Mouse (Mus musculus) limb, embryonic 14.5 days (tissue): ENCODE data around the gene Sema4f. TPM values are rescaled to one million over a fixed set of nuclear protein-coding genes. Genes with fewer than 3 reads are reported as not detected.

ENCODE experiments used
- ATAC-seq: fragments of 200-750 bp; cut with Nextera tagmentation; 2 replicates; pipeline ENCODE4 v1.8.0; 2017; ENCODE audit warnings: low read depth, moderate number of reproducible peaks, moderate TSS enrichment; ENCODE audit not compliant: low FRiP score
- DNase-seq: peaks from one replicate; pipeline ENCODE4 v3.0.0-alpha.2; 2015; ENCODE audit warnings: low spot score
- H3K27ac ChIP-seq: fragments of 300-500 bp; sonication (generic); replicated peaks from 2 replicates; pipeline ENCODE4 v1.5.1; 2014; ENCODE audit warnings: low read depth, mild to moderate bottlenecking, low read length, moderate library complexity, mixed read lengths
- H3K27me3 ChIP-seq: fragments of 300-500 bp; sonication (generic); 2 replicates; pipeline ENCODE4 v1.6.1; 2014; ENCODE audit warnings: low read length, mixed read lengths; ENCODE audit not compliant: control insufficient read depth, insufficient read depth
- H3K36me3 ChIP-seq: fragments of 300-500 bp; sonication (generic); 2 replicates; pipeline ENCODE4 v1.6.1; 2014; ENCODE audit warnings: mild to moderate bottlenecking, low read length, moderate library complexity, mixed read lengths; ENCODE audit not compliant: control insufficient read depth, insufficient read depth
- H3K4me1 ChIP-seq: fragments of 300-500 bp; sonication (generic); 2 replicates; pipeline ENCODE4 v1.6.1; 2014; ENCODE audit warnings: antibody characterized with exemption, low read length, mixed read lengths; ENCODE audit not compliant: control insufficient read depth, insufficient read depth
- H3K4me2 ChIP-seq: fragments of 300-500 bp; sonication (generic); replicated peaks from 2 replicates; pipeline ENCODE4 v1.6.1; 2014; ENCODE audit warnings: low read depth, mild to moderate bottlenecking, low read length, moderate library complexity; ENCODE audit not compliant: severe bottlenecking
- H3K4me3 ChIP-seq: fragments of 300-500 bp; sonication (generic); replicated peaks from 2 replicates; pipeline ENCODE4 v1.5.1; 2014; ENCODE audit warnings: low read length
- H3K9ac ChIP-seq: fragments of 300-500 bp; sonication (generic); 2 replicates; pipeline ENCODE4 v1.6.1; 2014; ENCODE audit warnings: mild to moderate bottlenecking, low read depth, low read length, moderate library complexity; ENCODE audit not compliant: severe bottlenecking
- H3K9me3 ChIP-seq: fragments of 300-500 bp; sonication (generic); 2 replicates; pipeline ENCODE4 v1.6.1; 2016; ENCODE audit warnings: low read length; ENCODE audit not compliant: control insufficient read depth
- POLR2A ChIP-seq: fragments of 200-500 bp; IDR thresholded peaks from 2 replicates; pipeline ENCODE4 v1.8.0; 2012; ENCODE audit warnings: inconsistent platforms, mild to moderate bottlenecking, moderate library complexity, borderline replicate concordance; ENCODE audit not compliant: insufficient read depth, insufficient read length; ENCODE audit errors: extremely low read depth
- WGBS: fragments of 180-500 bp; shearing (Covaris S2); extraction: QIAGEN DNeasy Blood & Tissue Kit; methylation state at CpG from one replicate; pipeline ENCODE4 v1.1.7; 2014; 5-methylcytosine and 5-hydroxymethylcytosine counted together
- polyA plus RNA-seq, 2 experiments: library from polyadenylated mRNA; depleted of rRNA in 1 of 2; stranded (reverse) in 1 of 2; unstranded in 1 of 2; fragments of >200 nt; fragmentation: Nextera tagmentation in 1 of 2; extraction: Ambion mirVana in 1 of 2; gene quantifications; 2 replicates each; pipeline versions ENCODE4 v1.2.1 to v1.2.3; 2012 to 2014

Gene Sema4f
- polyA plus RNA-seq, 2 experiments: 1.1 to 3.2 TPM

DNA sequence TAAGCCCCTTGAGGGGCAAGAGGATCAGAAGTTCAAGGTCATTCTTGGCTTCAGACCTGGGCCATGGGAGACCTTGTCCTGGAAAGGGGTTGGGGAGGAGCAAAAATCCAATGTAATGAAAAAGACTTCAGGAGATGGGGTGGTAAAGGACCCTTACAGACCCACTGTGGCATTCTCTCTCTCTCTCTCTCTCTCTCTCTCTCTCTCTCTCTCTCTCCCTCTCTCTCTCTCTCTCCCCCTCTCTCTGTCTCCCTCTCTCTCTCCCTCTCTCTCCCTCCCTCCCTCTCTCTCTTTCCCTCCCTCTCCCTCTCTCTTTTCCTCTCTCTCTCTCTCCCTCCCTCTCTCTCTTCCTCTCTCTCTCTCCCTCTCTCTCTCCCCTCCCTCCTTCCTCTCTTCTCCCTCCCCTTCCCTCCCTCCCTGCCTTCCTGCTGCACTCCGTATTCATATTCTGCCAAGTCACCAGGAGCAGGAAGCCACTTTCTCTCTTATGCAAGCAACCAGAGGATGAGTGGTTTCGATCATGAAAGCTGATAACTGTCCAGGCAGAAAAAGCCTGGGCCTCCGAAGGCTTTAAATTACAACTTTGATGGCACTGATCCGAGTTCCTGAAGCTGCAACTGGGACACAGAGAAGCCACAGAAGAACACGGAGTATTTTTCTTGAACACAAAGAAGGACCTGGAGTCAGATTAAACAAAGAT, 67.8 kb downstream of the Sema4f start:
- Histone ChIP-seq H3K9me3 (peaks cover under 1% of the 10 kb centered on the region; the same call in 1 of the 2 replicates), H3K4me3 (no peak overlapping the region), H3K4me2 (no peak overlapping the region), H3K9ac (no peak overlapping the region), H3K4me1 (no peaks in the 10 kb centered on the region), H3K36me3 (no peaks in the 10 kb centered on the region), H3K27me3 (no peaks in the 10 kb centered on the region), H3K27ac (no peak overlapping the region)
- DNase-seq (no peak), ATAC-seq (no peak)
- 25% methylated on average over 5 of the region's 5 CpGs for WGBS
- TF ChIP-seq POLR2A: no peak

GRCm38 (mm10) chr6:82868476-82868875, 71.1 kb downstream of the Sema4f start:
- H3K9me3 ChIP-seq: peaks cover 5% of the 10 kb centered on the region; the same call in 1 of the 2 replicates
- no peaks in the 10 kb centered on the region for H3K4me1 ChIP-seq
- H3K4me2 ChIP-seq: no peak overlapping the region
- H3K27ac ChIP-seq: no peak overlapping the region
- no peak overlapping the region for H3K4me3 ChIP-seq
- no peak overlapping the region for H3K9ac ChIP-seq
- TF ChIP-seq POLR2A: no peak
- H3K36me3 ChIP-seq: no peaks in the 10 kb centered on the region
- whole genome bisulfite sequencing: 77% methylated on average over 5 of the region's 5 CpGs
- no peak for ATAC-seq
- no peaks in the 10 kb centered on the region for H3K27me3 ChIP-seq
- DNase-seq: no peak

GRCm38 (mm10) chr6:82863380-82863874, 76.1 kb downstream of the Sema4f start:
- H3K4me2 ChIP-seq: no peak overlapping the region
- 43% methylated on average over 8 of the region's 8 CpGs for WGBS
- no peak overlapping the region for H3K4me3 ChIP-seq
- H3K36me3 ChIP-seq: no peaks in the 10 kb centered on the region
- no peaks in the 10 kb centered on the region for H3K4me1 ChIP-seq
- H3K9ac ChIP-seq: no peak overlapping the region
- 0 out of 2 replicates have a peak, but pooled peaks cover 5% of the 10 kb centered on the region for H3K9me3 ChIP-seq
- TF ChIP-seq POLR2A: no peak
- no peak for ATAC-seq
- no peak for DNase-seq
- H3K27me3 ChIP-seq: no peaks in the 10 kb centered on the region
- H3K27ac ChIP-seq: no peak overlapping the region

DNA sequence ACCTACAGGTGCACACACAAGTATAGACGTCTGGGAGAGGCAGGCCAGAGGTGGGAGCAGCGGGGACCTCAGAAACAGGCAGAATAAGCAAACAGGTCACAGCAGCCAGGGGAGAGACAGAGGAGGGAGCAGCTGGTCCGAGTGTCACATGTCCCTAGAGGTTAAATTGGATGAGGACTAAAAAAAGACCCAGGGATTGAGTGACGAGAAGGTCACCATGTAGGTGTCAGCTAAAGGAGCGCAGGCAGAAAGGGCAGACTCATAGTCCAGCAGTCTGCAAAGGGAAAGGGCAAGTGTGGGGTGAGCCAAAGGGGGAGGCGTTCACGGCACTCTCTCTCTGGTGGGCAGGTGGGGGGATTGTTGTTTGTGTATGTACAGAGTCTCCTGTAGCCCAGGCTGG, 77.1 kb downstream of the Sema4f start:
- WGBS: 59% methylated on average over 7 of the region's 7 CpGs
- no peaks in the 10 kb centered on the region for H3K36me3 ChIP-seq
- H3K4me2 ChIP-seq: no peak overlapping the region
- DNase-seq (no peak), ATAC-seq (no peak; the same call in 1 of the 2 replicates)
- no peak overlapping the region for H3K4me3 ChIP-seq
- H3K4me1 ChIP-seq: no peaks in the 10 kb centered on the region; the same call in 1 of the 2 replicates
- no peak overlapping the region for H3K27ac ChIP-seq
- TF ChIP-seq POLR2A: no peak
- 0 out of 2 replicates have a peak, but pooled peaks cover 5% of the 10 kb centered on the region for H3K9me3 ChIP-seq
- no peaks in the 10 kb centered on the region for H3K27me3 ChIP-seq
- no peak overlapping the region for H3K9ac ChIP-seq

DNA sequence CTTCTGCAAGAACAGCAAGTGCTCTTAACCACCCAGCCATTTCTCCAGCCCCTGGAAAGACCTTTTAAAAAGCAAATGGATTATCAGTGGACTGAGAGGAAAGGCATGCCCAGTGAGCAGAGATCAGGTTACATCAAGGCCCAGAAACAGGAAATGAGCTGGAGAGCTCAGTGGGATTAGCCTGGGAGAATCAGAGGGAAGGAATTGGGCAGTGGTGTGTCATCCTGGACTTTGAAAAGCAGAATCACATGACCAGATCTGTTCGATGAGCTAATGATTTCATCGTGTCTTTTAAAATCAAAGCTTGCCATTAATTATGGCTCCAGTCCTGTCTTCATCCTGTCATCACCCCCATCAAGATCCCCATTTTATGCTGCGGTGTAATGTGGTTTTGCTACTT, 77.5 kb downstream of the Sema4f start:
- no peaks in the 10 kb centered on the region; the same call in 1 of the 2 replicates for H3K4me1 ChIP-seq
- H3K27ac ChIP-seq: no peak overlapping the region
- H3K27me3 ChIP-seq: no peaks in the 10 kb centered on the region
- no peaks in the 10 kb centered on the region for H3K36me3 ChIP-seq
- no peak for ATAC-seq
- H3K4me2 ChIP-seq: no peak overlapping the region
- DNase-seq: no peak
- 0 out of 2 replicates have a peak, but pooled peaks cover 5% of the 10 kb centered on the region for H3K9me3 ChIP-seq
- WGBS: 35% methylated on average over 3 of the region's 3 CpGs
- no peak overlapping the region for H3K9ac ChIP-seq
- no peak overlapping the region for H3K4me3 ChIP-seq
- no peak for TF ChIP-seq POLR2A

Other genes starting within 250 kb of the Sema4f start
- 41.8 and 43.2 TPM in 2 replicates for gene Pole4, start 234.4 kb downstream of the Sema4f start, polyA plus RNA-seq (2012; rRNA removed)
- gene Pole4, start 234.4 kb downstream of the Sema4f start, polyA plus RNA-seq (2014; fragmentation: Nextera tagmentation; extraction: Ambion mirVana): 96.0 and 97.2 TPM in 2 replicates
- 13.4 and 14.2 TPM in 2 replicates for gene Hk2, start 165.3 kb downstream of the Sema4f start, polyA plus RNA-seq (2012; rRNA removed)
- 17.4 and 18.5 TPM in 2 replicates for gene Hk2, start 165.3 kb downstream of the Sema4f start, polyA plus RNA-seq (2014; fragmentation: Nextera tagmentation; extraction: Ambion mirVana)
- 0.32 and 0.70 TPM in 2 replicates for gene M1ap, start 7.1 kb upstream of the Sema4f start, polyA plus RNA-seq (2012; rRNA removed)
- gene M1ap, start 7.1 kb upstream of the Sema4f start, polyA plus RNA-seq (2014; fragmentation: Nextera tagmentation; extraction: Ambion mirVana): 0.17 and 0.67 TPM in 2 replicates
- gene Dok1, start 93.7 kb upstream of the Sema4f start, polyA plus RNA-seq (2012; rRNA removed): 17.1 and 17.4 TPM in 2 replicates
- gene Dok1, start 93.7 kb upstream of the Sema4f start, polyA plus RNA-seq (2014; fragmentation: Nextera tagmentation; extraction: Ambion mirVana): 9.6 and 11.4 TPM in 2 replicates
- gene Loxl3, start 94.4 kb upstream of the Sema4f start, polyA plus RNA-seq (2012; rRNA removed): 55.6 and 58.6 TPM in 2 replicates
- gene Loxl3, start 94.4 kb upstream of the Sema4f start, polyA plus RNA-seq (2014; fragmentation: Nextera tagmentation; extraction: Ambion mirVana): 24.1 and 26.0 TPM in 2 replicates
- gene Aup1, start 114.8 kb upstream of the Sema4f start, polyA plus RNA-seq (2012; rRNA removed): 331 and 427 TPM in 2 replicates
- gene Aup1, start 114.8 kb upstream of the Sema4f start, polyA plus RNA-seq (2014; fragmentation: Nextera tagmentation; extraction: Ambion mirVana): 131 and 136 TPM in 2 replicates
- 99.8 and 116 TPM in 2 replicates for gene Htra2, start 115.5 kb upstream of the Sema4f start, polyA plus RNA-seq (2012; rRNA removed)
- 47.0 and 48.4 TPM in 2 replicates for gene Htra2, start 115.5 kb upstream of the Sema4f start, polyA plus RNA-seq (2014; fragmentation: Nextera tagmentation; extraction: Ambion mirVana)
- 1.9 and 2.5 TPM in 2 replicates for gene Dqx1, start 118.1 kb upstream of the Sema4f start, polyA plus RNA-seq (2012; rRNA removed)
- gene Dqx1, start 118.1 kb upstream of the Sema4f start, polyA plus RNA-seq (2014; fragmentation: Nextera tagmentation; extraction: Ambion mirVana): 0.35 and 0.37 TPM in 2 replicates
- gene Tlx2, start 130.5 kb upstream of the Sema4f start, polyA plus RNA-seq (2012; rRNA removed): 0.08 TPM in 1 of 2 replicates, not detected in the other
- gene Tlx2, start 130.5 kb upstream of the Sema4f start, polyA plus RNA-seq (2014; fragmentation: Nextera tagmentation; extraction: Ambion mirVana): not detected in 2 replicates
- gene Pcgf1, start 138.1 kb upstream of the Sema4f start, polyA plus RNA-seq (2012; rRNA removed): 41.8 and 49.8 TPM in 2 replicates
- gene Pcgf1, start 138.1 kb upstream of the Sema4f start, polyA plus RNA-seq (2014; fragmentation: Nextera tagmentation; extraction: Ambion mirVana): 28.2 and 35.5 TPM in 2 replicates
- 0.54 and 1.2 TPM in 2 replicates for gene Lbx2, start 146.6 kb upstream of the Sema4f start, polyA plus RNA-seq (2012; rRNA removed)
- 0.52 and 0.87 TPM in 2 replicates for gene Lbx2, start 146.6 kb upstream of the Sema4f start, polyA plus RNA-seq (2014; fragmentation: Nextera tagmentation; extraction: Ambion mirVana)
- gene Ccdc142, start 161.8 kb upstream of the Sema4f start, polyA plus RNA-seq (2012; rRNA removed): 5.2 and 8.7 TPM in 2 replicates
- 2.7 and 3.0 TPM in 2 replicates for gene Ccdc142, start 161.8 kb upstream of the Sema4f start, polyA plus RNA-seq (2014; fragmentation: Nextera tagmentation; extraction: Ambion mirVana)
- 7.0 and 7.7 TPM in 2 replicates for gene Gm42688, start 161.8 kb upstream of the Sema4f start, polyA plus RNA-seq (2012; rRNA removed)
- 2.5 and 4.5 TPM in 2 replicates for gene Gm42688, start 161.8 kb upstream of the Sema4f start, polyA plus RNA-seq (2014; fragmentation: Nextera tagmentation; extraction: Ambion mirVana)
- gene Mrpl53, start 169.3 kb upstream of the Sema4f start, polyA plus RNA-seq (2012; rRNA removed): 101 and 112 TPM in 2 replicates
- 124 and 125 TPM in 2 replicates for gene Mrpl53, start 169.3 kb upstream of the Sema4f start, polyA plus RNA-seq (2014; fragmentation: Nextera tagmentation; extraction: Ambion mirVana)
- gene Mogs, start 175.7 kb upstream of the Sema4f start, polyA plus RNA-seq (2012; rRNA removed): 95.2 and 116 TPM in 2 replicates
- 47.1 and 50.9 TPM in 2 replicates for gene Mogs, start 175.7 kb upstream of the Sema4f start, polyA plus RNA-seq (2014; fragmentation: Nextera tagmentation; extraction: Ambion mirVana)
- 191 and 267 TPM in 2 replicates for gene Wbp1, start 181.8 kb upstream of the Sema4f start, polyA plus RNA-seq (2012; rRNA removed)
- gene Wbp1, start 181.8 kb upstream of the Sema4f start, polyA plus RNA-seq (2014; fragmentation: Nextera tagmentation; extraction: Ambion mirVana): 83.0 and 104 TPM in 2 replicates
- gene Ino80b, start 185.7 kb upstream of the Sema4f start, polyA plus RNA-seq (2012; rRNA removed): 35.9 and 36.8 TPM in 2 replicates
- 14.7 and 14.9 TPM in 2 replicates for gene Ino80b, start 185.7 kb upstream of the Sema4f start, polyA plus RNA-seq (2014; fragmentation: Nextera tagmentation; extraction: Ambion mirVana)
- gene Rtkn, start 195.7 kb upstream of the Sema4f start, polyA plus RNA-seq (2012; rRNA removed): 151 and 218 TPM in 2 replicates
- 40.7 and 46.2 TPM in 2 replicates for gene Rtkn, start 195.7 kb upstream of the Sema4f start, polyA plus RNA-seq (2014; fragmentation: Nextera tagmentation; extraction: Ambion mirVana)
- 13.1 and 17.9 TPM in 2 replicates for gene Wdr54, start 216.6 kb upstream of the Sema4f start, polyA plus RNA-seq (2012; rRNA removed)
- 5.5 and 7.3 TPM in 2 replicates for gene Wdr54, start 216.6 kb upstream of the Sema4f start, polyA plus RNA-seq (2014; fragmentation: Nextera tagmentation; extraction: Ambion mirVana)
- 0.21 and 0.26 TPM in 2 replicates for gene 1700003E16Rik, start 216.6 kb upstream of the Sema4f start, polyA plus RNA-seq (2012; rRNA removed)
- 1.7 and 1.9 TPM in 2 replicates for gene 1700003E16Rik, start 216.6 kb upstream of the Sema4f start, polyA plus RNA-seq (2014; fragmentation: Nextera tagmentation; extraction: Ambion mirVana)
- gene Dctn1, start 226.2 kb upstream of the Sema4f start, polyA plus RNA-seq (2012; rRNA removed): 128 and 140 TPM in 2 replicates
- gene Dctn1, start 226.2 kb upstream of the Sema4f start, polyA plus RNA-seq (2014; fragmentation: Nextera tagmentation; extraction: Ambion mirVana): 82.0 and 89.0 TPM in 2 replicates